Mouse (Mus musculus) layer of hippocampus, adult 9-10 months (tissue): Measurements from ENCODE around the gene Tbx21.

Source experiments
- DNase-seq: peaks from one replicate; pipeline ENCODE4 v3.0.0; 2022; ENCODE audit warnings: low spot score

Gene Tbx21

DNA sequence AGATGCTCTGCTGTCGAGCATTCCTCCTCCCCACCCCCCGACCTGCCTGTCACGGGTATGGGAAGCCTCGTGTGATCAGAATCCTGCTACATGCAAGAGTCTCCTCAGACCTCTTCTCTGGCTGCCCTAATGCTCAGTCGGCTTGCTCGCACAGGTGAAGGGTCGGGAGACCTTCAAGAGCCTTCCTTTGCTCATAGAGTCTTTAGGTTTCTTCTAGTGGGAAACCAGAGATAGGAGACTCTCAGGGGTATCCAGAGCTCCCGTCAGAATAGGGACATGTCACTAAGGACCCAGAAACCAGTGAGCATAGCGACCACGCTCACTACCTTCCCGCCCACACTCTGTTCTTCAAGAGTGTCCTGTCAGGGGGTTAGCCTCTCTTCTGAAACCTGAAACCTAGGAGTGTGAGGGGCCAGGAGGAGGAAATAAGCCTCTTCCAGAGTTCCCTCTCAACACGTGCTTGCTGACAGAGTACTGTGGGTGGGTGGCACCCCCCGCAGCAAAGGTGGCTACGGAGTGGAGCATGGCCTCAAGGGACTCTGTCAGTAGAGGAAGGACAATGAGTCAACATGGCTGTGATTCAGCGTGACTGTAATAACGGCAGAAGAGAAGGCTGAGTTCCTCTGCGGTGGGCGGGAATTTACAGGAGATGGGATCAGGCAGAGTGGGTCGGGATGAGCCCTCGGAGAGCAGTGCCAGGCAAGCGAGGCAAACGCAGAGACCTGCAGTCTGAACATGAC is 31.6 kb downstream of the Tbx21 start:
- no peak for DNase-seq

DNA sequence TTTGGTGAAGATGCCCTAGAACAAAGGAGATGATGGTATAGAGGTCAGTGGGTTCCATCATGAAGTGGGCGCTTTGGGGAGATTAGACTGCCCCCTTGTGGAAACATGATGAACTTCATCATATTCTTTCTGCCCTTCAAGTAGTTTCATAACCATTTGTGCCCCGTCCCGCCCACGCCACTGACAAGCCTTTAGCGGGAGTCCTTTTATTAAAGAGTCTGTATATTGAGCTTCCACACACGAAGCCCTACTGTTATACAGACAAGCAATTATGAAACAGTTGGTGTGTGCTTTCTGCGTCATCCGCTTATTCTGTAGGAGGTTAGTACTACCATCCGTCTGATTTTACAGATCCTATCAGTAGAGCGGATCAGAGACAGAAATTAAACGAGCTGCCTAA is 32.2 kb downstream of the Tbx21 start:
- no peak for DNase-seq

DNA sequence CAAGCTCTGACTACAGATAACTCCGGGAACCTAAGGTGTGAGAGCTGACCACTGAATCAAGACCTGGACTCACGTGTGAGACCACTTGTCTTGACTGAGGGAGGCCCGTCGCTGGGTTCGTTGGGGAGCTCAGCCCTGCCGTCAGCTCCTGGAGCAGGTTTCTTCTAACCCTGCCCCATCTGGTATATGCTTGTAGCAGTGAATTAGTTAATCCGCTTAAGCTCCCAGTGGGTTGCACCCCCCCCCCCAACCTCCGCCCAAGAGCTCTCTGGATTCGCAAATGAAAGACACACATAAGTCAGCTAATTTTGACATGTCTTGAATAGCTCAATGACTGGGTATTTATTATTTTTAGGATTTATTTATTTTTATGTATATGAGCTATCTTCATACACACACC is 34.8 kb downstream of the Tbx21 start:
- no peak for DNase-seq

GRCm38 (mm10) chr11:97078751-97079150 is 36.4 kb downstream of the Tbx21 start:
- DNase-seq: no peak

DNA sequence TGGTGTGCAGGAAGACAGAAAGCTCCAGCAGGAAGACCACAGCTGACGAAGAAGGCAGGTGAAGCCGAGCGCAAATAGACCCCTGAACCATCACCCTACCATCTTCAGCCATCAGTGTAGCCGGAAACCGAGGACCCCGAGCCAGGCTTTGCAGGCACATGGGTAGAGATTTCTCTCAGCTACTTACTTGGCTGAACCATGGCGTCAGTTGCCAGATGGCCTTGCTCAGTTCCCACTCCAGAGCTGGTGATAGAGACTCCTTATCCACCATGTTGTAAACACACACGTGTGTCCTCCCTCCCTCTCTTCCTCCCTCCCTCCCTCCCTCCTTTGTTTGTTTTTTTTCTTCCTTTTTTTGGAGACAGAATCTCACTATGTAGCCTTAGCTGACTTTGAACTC is 40.9 kb downstream of the Tbx21 start:
- DNase-seq: no peak

GRCm38 (mm10) chr11:97072533-97072932 is 42.6 kb downstream of the Tbx21 start:
- DNase-seq: peak; percentile 68

GRCm38 (mm10) chr11:97071129-97071528 is 44.0 kb downstream of the Tbx21 start:
- no peak for DNase-seq

DNA sequence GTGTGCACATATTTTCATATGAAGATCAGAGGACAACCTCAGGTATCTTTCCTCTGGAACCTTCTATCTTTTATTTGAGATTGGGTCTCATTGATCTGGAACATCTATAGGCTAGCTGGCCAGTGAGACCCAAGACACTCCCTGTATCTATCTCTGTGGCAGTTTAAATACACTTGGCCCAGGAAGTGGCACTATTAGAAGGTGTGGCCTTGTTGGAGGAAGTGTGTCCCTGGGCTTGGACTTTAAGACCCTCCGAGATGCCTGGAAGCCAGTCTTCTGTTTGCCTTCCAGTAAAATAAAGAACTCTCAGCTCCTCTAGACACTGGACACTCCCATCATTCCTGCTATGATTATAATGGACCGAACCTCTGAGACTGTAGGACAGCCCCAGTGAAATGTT is 45.4 kb downstream of the Tbx21 start:
- DNase-seq: no peak

DNA sequence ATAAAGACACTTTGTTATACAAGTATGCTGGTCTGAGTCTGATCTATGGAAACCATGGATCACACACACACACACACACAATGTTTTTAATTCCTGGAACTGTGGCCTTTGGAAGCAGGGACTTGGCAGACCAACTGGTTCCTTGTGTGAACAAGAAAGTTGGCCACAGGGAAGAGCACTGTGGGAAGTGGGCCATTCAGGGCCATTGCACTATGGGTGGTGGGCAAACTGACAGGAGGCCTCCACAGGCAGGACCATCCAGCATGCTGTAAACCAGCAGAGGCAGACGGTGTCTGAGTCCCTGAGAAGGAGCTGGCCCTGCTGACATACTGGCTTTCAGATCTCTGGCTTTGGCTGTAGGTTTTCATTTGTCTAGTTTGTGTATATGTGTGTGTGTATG is 45.8 kb downstream of the Tbx21 start:
- no peak for DNase-seq

GRCm38 (mm10) chr11:97066656-97067360 is 48.3 kb downstream of the Tbx21 start:
- DNase-seq: no peak

DNA sequence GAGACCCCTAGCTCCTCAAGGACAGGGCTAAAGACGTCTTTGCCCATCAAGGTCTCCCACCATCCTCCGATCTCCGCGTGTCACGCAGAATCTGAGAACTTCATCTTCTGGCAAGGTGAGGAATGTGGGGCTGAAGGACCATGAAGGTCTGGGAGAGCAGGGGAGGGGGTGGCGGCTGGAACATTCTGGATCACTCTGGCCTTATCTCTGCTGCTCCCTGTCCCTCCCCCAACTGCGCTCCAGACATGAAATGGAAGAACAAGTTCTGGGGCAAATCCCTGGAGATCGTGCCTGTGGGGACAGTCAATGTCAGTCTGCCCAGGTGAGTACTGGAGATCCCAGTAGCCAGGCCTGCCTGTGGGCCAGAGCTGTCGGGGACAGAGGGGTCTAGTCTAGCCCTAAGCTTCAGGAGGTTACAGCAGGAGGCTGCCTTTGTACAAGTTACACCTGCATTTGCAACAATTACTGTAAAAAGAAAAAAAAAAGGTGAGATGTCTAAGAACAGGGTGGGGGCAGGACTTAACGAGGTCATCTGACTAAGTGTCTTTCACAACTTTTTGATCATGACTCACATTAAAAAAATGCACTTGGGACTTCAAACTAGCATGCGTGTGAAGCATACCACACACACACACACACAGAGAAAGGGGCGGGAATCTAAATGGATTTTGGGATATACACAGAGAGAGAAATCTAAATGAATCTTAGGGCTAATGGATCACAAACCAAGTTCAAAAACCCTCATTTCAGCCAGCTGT is 49.4 kb downstream of the Tbx21 start:
- no peak for DNase-seq

DNA sequence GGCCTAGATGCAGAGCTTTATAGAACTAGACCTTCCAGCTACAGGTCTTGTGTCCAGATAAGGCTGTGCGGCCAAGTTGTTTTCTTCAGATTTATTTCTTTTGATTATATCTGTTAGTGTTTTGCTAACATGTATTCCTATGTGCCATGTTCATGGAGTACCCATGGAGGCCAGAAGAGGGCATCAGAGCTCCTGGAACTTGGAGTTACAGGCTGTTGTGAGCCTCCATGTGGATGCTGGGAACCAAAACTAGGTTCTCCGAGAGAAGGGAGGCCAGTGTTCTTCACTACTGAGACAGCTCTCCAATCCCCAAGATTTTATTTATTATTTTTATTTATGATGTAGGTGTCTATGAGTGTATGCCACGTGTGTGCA is 51.2 kb downstream of the Tbx21 start:
- no peak for DNase-seq

- DNase-seq: no peak
Measured at GRCm38 (mm10) chr11:97063274-97063920, 51.7 kb downstream of the Tbx21 start.

GRCm38 (mm10) chr11:97052219-97052646 is 62.9 kb downstream of the Tbx21 start:
- DNase-seq: no peak

DNA sequence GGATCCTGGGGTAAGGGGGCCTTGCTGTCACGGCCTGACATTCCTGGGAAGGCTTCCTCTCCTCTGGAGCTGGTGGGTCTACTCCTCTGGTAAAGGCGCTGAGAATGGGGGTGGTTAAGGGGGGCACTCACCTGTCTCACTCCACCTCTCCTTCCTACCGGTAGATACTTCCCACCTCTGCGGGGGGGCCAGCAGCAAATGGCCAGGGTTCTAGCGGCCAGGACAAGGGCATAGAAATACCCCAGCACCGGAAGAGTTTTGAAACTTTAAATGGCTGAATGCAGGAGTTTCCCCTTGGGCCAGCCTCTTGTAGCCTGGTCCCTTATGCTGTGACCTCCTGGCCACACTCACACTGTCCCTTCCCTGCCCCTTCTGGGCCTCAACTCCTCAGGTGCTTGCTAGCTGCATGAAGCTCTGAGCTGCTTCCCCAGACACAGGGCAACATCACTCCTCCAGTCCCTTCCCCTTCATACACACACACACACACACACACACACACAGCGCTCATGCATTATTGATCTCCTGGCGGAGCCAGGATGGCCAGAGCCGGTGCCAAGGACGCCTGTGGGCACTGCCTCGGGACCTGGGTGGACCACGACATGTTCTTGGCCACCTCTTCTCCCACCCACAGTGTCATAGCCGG is 64.1 kb downstream of the Tbx21 start:
- no peak for DNase-seq

DNA sequence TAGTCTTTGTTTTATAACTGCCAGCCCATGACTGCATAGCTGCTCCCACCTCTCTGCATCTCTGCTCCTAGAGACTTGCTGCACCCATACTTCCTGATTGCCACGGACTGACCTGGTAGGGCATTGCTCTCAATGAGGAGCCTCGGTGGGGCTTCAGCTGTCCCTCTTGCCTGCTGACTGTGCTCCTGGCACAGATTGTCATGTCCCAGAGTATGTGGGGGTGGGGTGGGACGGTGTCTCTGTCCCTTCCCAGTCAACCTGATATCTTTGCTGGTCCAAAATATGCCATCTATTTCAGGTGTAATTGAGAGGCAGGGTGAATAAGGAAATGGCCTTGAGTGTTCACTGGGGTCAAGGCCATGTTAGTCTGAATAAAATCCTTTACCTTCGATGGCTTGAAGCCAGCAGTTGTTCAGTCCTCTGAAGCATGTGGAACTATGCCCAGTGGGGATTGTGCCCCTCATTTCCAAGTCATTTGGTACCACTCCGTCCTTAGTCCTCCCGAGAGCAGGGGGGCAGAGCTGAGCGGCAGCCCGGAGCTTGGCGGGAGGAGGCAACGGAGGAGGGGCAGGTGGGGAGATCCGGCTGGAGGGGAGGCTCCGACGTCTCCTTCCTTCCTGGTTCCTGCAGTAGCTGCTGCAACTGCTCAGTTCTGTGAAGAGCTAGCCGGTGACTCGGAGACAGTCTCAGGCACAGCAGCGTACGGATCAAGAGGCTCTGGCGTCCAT is 64.8 kb downstream of the Tbx21 start, which contains the start of gene Osbpl7:
Osbpl7 (plus strand) TSS at position 413 of the 728 bp plus-strand sequence.
- peak; percentile 40 for DNase-seq

DNA sequence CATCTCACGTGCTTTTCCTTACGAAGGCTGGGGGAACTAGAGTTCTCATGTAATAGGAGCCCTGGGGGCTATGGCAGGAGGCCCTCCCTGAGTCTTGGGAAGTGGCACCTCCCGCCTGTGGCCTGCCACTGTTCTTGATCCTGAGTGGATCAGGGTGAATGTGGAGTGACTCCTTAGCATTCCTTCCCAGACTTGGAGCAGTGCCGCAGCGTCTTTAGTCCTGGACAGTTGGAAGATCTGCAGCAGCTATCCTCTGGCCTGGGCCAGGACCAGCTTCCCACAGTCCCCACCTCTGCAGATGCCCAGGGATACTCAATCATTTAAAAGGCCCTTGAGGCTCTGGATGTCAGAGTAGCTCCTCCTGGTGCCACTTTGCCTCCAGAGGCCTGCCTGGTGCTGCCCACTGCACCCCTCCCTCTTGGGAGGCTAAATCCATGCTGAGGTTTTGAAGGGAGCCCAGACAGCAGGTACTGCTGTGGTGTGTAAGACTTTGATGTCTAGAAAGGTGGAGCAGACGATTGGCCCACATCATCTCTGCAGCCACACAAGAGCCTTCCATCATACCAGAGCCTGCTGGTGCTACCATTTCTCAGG is 65.5 kb downstream of the Tbx21 start:
- DNase-seq: no peak

DNA sequence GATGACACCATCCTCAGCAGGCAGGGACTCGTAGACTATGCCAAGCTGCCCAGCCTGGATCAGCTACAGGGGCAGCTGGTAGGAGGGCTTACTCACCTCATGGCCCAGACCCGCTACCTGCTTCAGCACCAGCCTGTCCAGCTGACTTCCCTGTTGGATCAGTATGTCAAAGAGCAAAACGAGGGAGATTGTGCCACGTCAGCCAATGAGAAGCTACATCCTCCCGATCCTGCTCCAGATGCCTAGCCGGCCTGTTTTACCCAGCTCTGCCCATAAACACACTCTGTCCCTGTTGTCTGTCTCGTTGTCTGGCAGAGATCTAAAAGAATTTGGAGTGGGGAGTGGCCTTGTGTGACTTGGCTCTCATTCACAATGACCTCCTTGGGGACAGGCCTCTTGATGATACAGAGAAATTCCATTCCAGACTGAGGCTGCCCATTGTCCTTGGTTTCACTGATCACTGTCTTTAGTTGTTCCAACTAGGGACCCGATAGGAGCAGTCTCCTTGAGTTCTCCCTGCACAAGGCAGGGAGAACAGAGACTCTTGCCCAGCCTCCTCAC is 67.0 kb downstream of the Tbx21 start:
- DNase-seq: no peak
